Mouse (Mus musculus): ENCODE measurements around the gene D7Ertd443e.

Gene D7Ertd443e

GRCm38 (mm10) chr7:134289611-134290301, 95.7 kb downstream of the D7Ertd443e start:
- in situ Hi-C loops (cut with MboI, MseI), result no loop called here

- in situ Hi-C loops (cut with MboI, MseI), result no loop called here
These were observed 96.3 kb downstream of the D7Ertd443e start for GRCm38 (mm10) chr7:134289126-134289525.

- in situ Hi-C loops (cut with MboI, MseI), result no loop called here
These were observed 97.8 kb downstream of the D7Ertd443e start for GRCm38 (mm10) chr7:134287570-134288222.

GRCm38 (mm10) chr7:134272956-134273355, 112.5 kb downstream of the D7Ertd443e start:
- in situ Hi-C loops (cut with MboI, MseI), result no loop called here

- in situ Hi-C loops (cut with MboI, MseI), result no loop called here
These were observed 113.0 kb downstream of the D7Ertd443e start for GRCm38 (mm10) chr7:134272421-134272820.

GRCm38 (mm10) chr7:134265783-134266182, 119.7 kb downstream of the D7Ertd443e start:
- in situ Hi-C loops (cut with MboI, MseI), result no loop called here

GRCm38 (mm10) chr7:134263146-134263906, 122.1 kb downstream of the D7Ertd443e start:
- in situ Hi-C loops (cut with MboI, MseI), result no loop called here

GRCm38 (mm10) chr7:134261003-134261701, 124.3 kb downstream of the D7Ertd443e start:
- in situ Hi-C loops (cut with MboI, MseI), result no loop called here

GRCm38 (mm10) chr7:134250273-134250870, 135.1 kb downstream of the D7Ertd443e start:
- in situ Hi-C loops (cut with MboI, MseI), result no loop called here

- in situ Hi-C loops (cut with MboI, MseI), result loop anchor here (5.0 kb wide), 1 partner anchor 74 kb away; no protein-coding TSS in a partner anchor
These were observed 137.4 kb downstream of the D7Ertd443e start for GRCm38 (mm10) chr7:134248041-134248440.

- in situ Hi-C loops (cut with MboI, MseI), result loop anchor here (5.0 kb wide), 1 partner anchor 76 kb away; no protein-coding TSS in a partner anchor
These were observed 138.8 kb downstream of the D7Ertd443e start for GRCm38 (mm10) chr7:134246624-134247023.

GRCm38 (mm10) chr7:134242773-134243172, 142.7 kb downstream of the D7Ertd443e start:
- in situ Hi-C loops (cut with MboI, MseI), result no loop called here

- in situ Hi-C loops (cut with MboI, MseI), result no loop called here
These were observed 144.2 kb downstream of the D7Ertd443e start for GRCm38 (mm10) chr7:134241212-134241611.

GRCm38 (mm10) chr7:134240579-134240978, 144.9 kb downstream of the D7Ertd443e start:
- in situ Hi-C loops (cut with MboI, MseI), result no loop called here

- in situ Hi-C loops (cut with MboI, MseI), result no loop called here
These were observed 146.6 kb downstream of the D7Ertd443e start for GRCm38 (mm10) chr7:134238863-134239262.

- in situ Hi-C loops (cut with MboI, MseI), result no loop called here
These were observed 148.1 kb downstream of the D7Ertd443e start for GRCm38 (mm10) chr7:134237356-134237755.

- in situ Hi-C loops (cut with MboI, MseI), result no loop called here
These were observed 148.7 kb downstream of the D7Ertd443e start for GRCm38 (mm10) chr7:134236727-134237126.

- in situ Hi-C loops (cut with MboI, MseI), result no loop called here
These were observed 149.9 kb downstream of the D7Ertd443e start for GRCm38 (mm10) chr7:134235552-134235951.

- in situ Hi-C loops (cut with MboI, MseI), result no loop called here
These were observed 153.8 kb downstream of the D7Ertd443e start, which contains the start of gene Adam12 for GRCm38 (mm10) chr7:134231378-134232346. Adam12 (minus strand) TSS chr7:134232146.

- in situ Hi-C loops (cut with MboI, MseI), result no loop called here
These were observed 154.8 kb downstream of the D7Ertd443e start for GRCm38 (mm10) chr7:134230708-134231107.

Measured in regulatory T cell (primary cell).